Mouse (Mus musculus) limb, embryonic 15.5 days (tissue): ENCODE data around the gene Hist1h2bb. TPM values are rescaled to one million over a fixed set of nuclear protein-coding genes. Genes with fewer than 3 reads are reported as not detected.

ENCODE experiments used
- ATAC-seq: fragments of 200-750 bp; cut with Nextera tagmentation; 2 replicates; pipeline ENCODE4 v1.8.0; 2017; ENCODE audit warnings: low read depth, moderate TSS enrichment; ENCODE audit not compliant: insufficient number of reproducible peaks, low FRiP score, low TSS enrichment
- H3K27ac ChIP-seq: fragments of 300-500 bp; sonication (generic); 2 replicates; pipeline ENCODE4 v1.5.1; 2015; ENCODE audit warnings: moderate library complexity, mild to moderate bottlenecking, inconsistent platforms
- H3K27me3 ChIP-seq: fragments of 300-500 bp; sonication (generic); 2 replicates; pipeline ENCODE4 v1.6.1; 2015; ENCODE audit warnings: inconsistent platforms
- H3K36me3 ChIP-seq: fragments of 300-500 bp; sonication (generic); 2 replicates; pipeline ENCODE4 v1.6.1; 2015; ENCODE audit warnings: inconsistent platforms
- H3K4me1 ChIP-seq: fragments of 300-500 bp; sonication (generic); 2 replicates; pipeline ENCODE4 v1.6.1; 2015; ENCODE audit warnings: inconsistent platforms
- H3K4me2 ChIP-seq: fragments of 300-500 bp; sonication (generic); 2 replicates; pipeline ENCODE4 v1.6.1; 2015; ENCODE audit warnings: mild to moderate bottlenecking, inconsistent platforms
- H3K4me3 ChIP-seq: fragments of 300-500 bp; sonication (generic); 2 replicates; pipeline ENCODE4 v1.5.1; 2015; ENCODE audit warnings: mild to moderate bottlenecking, inconsistent platforms
- H3K9ac ChIP-seq: fragments of 300-500 bp; sonication (generic); 2 replicates; pipeline ENCODE4 v1.6.1; 2015; ENCODE audit warnings: inconsistent platforms
- H3K9me3 ChIP-seq: fragments of 300-500 bp; sonication (generic); 2 replicates; pipeline ENCODE4 v1.6.1; 2016; ENCODE audit warnings: inconsistent platforms
- WGBS: fragments of 180-500 bp; shearing (Covaris S2); methylation state at CpG from one replicate; pipeline ENCODE4 v1.1.7; 2015; 5-methylcytosine and 5-hydroxymethylcytosine counted together
- microRNA-seq: library from miRNA; unstranded; fragments of <30 nt; microRNA quantifications from one replicate; pipeline ENCODE4, GENCODE M21; 2016
- polyA plus RNA-seq: library from polyadenylated mRNA; unstranded; fragments of >200 nt; fragmentation: Nextera tagmentation; extraction: Ambion mirVana; gene quantifications from 2 replicates; pipeline ENCODE4 v1.2.1, GENCODE M21; 2015

The Hist1h2bb gene
- polyA plus RNA-seq, 1 experiment from 2014 or later: 2.1 TPM

DNA sequence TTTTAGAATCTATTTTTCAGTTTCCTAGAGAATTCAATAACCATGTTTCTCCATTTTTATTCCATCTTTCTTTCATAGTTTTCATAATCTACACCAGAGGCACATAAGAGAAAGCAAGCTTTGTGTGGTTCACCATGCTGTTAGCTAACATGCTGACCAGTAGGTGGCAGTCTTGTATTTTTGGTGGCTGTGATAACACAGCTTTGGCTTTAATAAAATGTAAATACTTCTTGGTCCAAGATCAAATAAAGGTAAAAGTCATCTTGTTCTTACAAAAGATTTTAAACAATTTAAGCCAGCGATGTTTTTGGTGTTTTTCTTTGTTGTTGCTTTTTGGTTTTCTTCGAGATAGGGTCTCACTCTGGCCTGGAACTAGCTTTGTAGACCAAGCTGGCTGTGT, 46.0 kb downstream of the Hist1h2bb start:
- no peak overlapping the region for H3K9ac ChIP-seq
- H3K27ac ChIP-seq: no peak overlapping the region
- no peaks in the 10 kb centered on the region for H3K27me3 ChIP-seq
- H3K4me2 ChIP-seq: no peak overlapping the region
- 42% methylated on average over 2 of the region's 2 CpGs for WGBS
- no peak for ATAC-seq
- no peaks in the 10 kb centered on the region for H3K36me3 ChIP-seq
- H3K9me3 ChIP-seq: no peaks in the 10 kb centered on the region
- no peak overlapping the region for H3K4me3 ChIP-seq
- no peaks in the 10 kb centered on the region for H3K4me1 ChIP-seq

Small RNA genes within 50 kb of the gene (microRNA-seq; reads per million reads assigned to microRNA genes)
- gene Gm44314: not detected
- gene Gm44484: not detected

Other genes starting within 250 kb of the Hist1h2bb start
- 4.8 and 6.3 TPM in 2 replicates for gene Hist1h4h, start 215.7 kb upstream of the Hist1h2bb start, polyA plus RNA-seq
- gene Hist1h2af, start 212.8 kb upstream of the Hist1h2bb start, polyA plus RNA-seq: 4.1 and 7.5 TPM in 2 replicates
- 3.4 and 5.4 TPM in 2 replicates for gene Hist1h3g, start 211.3 kb upstream of the Hist1h2bb start, polyA plus RNA-seq
- gene Hist1h2bh, start 203.3 kb upstream of the Hist1h2bb start, polyA plus RNA-seq: 0.77 and 0.83 TPM in 2 replicates
- gene Hist1h3f, start 202.7 kb upstream of the Hist1h2bb start, polyA plus RNA-seq: 1.1 TPM in 1 of 2 replicates, not detected in the other
- 0.65 and 0.95 TPM in 2 replicates for gene Hist1h4f, start 195.1 kb upstream of the Hist1h2bb start, polyA plus RNA-seq
- gene Hist1h1d, start 193.5 kb upstream of the Hist1h2bb start, polyA plus RNA-seq: 0.32 and 0.51 TPM in 2 replicates
- gene Hist1h3e, start 184.4 kb upstream of the Hist1h2bb start, polyA plus RNA-seq: 2.1 and 4.8 TPM in 2 replicates
- 68.7 and 88.5 TPM in 2 replicates for gene Hist1h2ae, start 175.5 kb upstream of the Hist1h2bb start, polyA plus RNA-seq
- gene Hist1h2bg, start 175.3 kb upstream of the Hist1h2bb start, polyA plus RNA-seq: 5.5 and 6.0 TPM in 2 replicates
- 2.9 and 5.8 TPM in 2 replicates for gene Hist1h2bf, start 172.5 kb upstream of the Hist1h2bb start, polyA plus RNA-seq
- gene Hist1h2ad, start 172.4 kb upstream of the Hist1h2bb start, polyA plus RNA-seq: 0.89 and 2.3 TPM in 2 replicates
- gene Hist1h3d, start 171.0 kb upstream of the Hist1h2bb start, polyA plus RNA-seq: 5.8 and 6.5 TPM in 2 replicates
- 75.2 and 108 TPM in 2 replicates for gene Hist1h4d, start 165.1 kb upstream of the Hist1h2bb start, polyA plus RNA-seq
- gene Hist1h2be, start 125.6 kb upstream of the Hist1h2bb start, polyA plus RNA-seq: 1.9 and 2.1 TPM in 2 replicates
- gene Hist1h1e, start 124.2 kb upstream of the Hist1h2bb start, polyA plus RNA-seq: 17.2 and 18.2 TPM in 2 replicates
- 0.76 and 0.78 TPM in 2 replicates for gene Hist1h2ac, start 62.8 kb upstream of the Hist1h2bb start, polyA plus RNA-seq
- gene Hist1h2bc, start 62.5 kb upstream of the Hist1h2bb start, polyA plus RNA-seq: 47.2 and 57.0 TPM in 2 replicates
- gene Hist1h1t, start 50.9 kb upstream of the Hist1h2bb start, polyA plus RNA-seq: 0.20 TPM in 1 of 2 replicates, not detected in the other
- 3.2 and 4.0 TPM in 2 replicates for gene Hist1h4c, start 48.3 kb upstream of the Hist1h2bb start, polyA plus RNA-seq
- gene Hfe, start 35.9 kb upstream of the Hist1h2bb start, polyA plus RNA-seq: 7.3 and 10.3 TPM in 2 replicates
- 28.0 and 31.1 TPM in 2 replicates for gene Hist1h1c, start 7.9 kb upstream of the Hist1h2bb start, polyA plus RNA-seq
- 5.8 and 6.6 TPM in 2 replicates for gene Hist1h3c, start 1.1 kb upstream of the Hist1h2bb start, polyA plus RNA-seq
- 23.3 and 37.2 TPM in 2 replicates for gene Hist1h2ab, start 4.4 kb downstream of the Hist1h2bb start, polyA plus RNA-seq
- gene Hist1h3b, start 5.5 kb downstream of the Hist1h2bb start, polyA plus RNA-seq: 4.0 and 12.0 TPM in 2 replicates
- gene Hist1h4b, start 10.3 kb downstream of the Hist1h2bb start, polyA plus RNA-seq: 4.1 and 4.5 TPM in 2 replicates
- 0.33 and 0.60 TPM in 2 replicates for gene Hist1h4a, start 14.5 kb downstream of the Hist1h2bb start, polyA plus RNA-seq
- gene Hist1h3a, start 15.7 kb downstream of the Hist1h2bb start, polyA plus RNA-seq: 3.1 and 7.2 TPM in 2 replicates
- 0.74 and 2.1 TPM in 2 replicates for gene Hist1h1a, start 16.9 kb downstream of the Hist1h2bb start, polyA plus RNA-seq
- not detected in 2 replicates for gene Trim38, start 23.2 kb downstream of the Hist1h2bb start, polyA plus RNA-seq
- not detected in 2 replicates for gene Slc17a2, start 60.3 kb downstream of the Hist1h2bb start, polyA plus RNA-seq
- 0.27 and 0.61 TPM in 2 replicates for gene Slc17a3, start 92.7 kb downstream of the Hist1h2bb start, polyA plus RNA-seq
- gene Slc17a1, start 121.0 kb downstream of the Hist1h2bb start, polyA plus RNA-seq: not detected in 2 replicates
- gene Slc17a4, start 168.3 kb downstream of the Hist1h2bb start, polyA plus RNA-seq: not detected in 2 replicates
- not detected in 2 replicates for gene Hist1h2ba, start 187.4 kb downstream of the Hist1h2bb start, polyA plus RNA-seq
- gene Hist1h2aa, start 187.7 kb downstream of the Hist1h2bb start, polyA plus RNA-seq: not detected in 2 replicates
- gene Scgn, start 244.5 kb downstream of the Hist1h2bb start, polyA plus RNA-seq: not detected in 2 replicates